8 mouse cellular contexts compared by ENCODE assay signal in genomic region chr4:124882151-124882729, GRCm38 (mm10). TPM values are rescaled to one million over a fixed set of nuclear protein-coding genes. Genes with fewer than 3 reads are reported as not detected.
DNase-seq lines count a peak whose midpoint lies in the region; ATAC-seq and TF ChIP-seq lines count a peak whose summit lies in the region.

No protein-coding gene starts in this region.

- no peak for TF ChIP-seq EP300 in lung, postnatal 0 days (IDR thresholded peaks at IDR 0.05)

- TF ChIP-seq CTCF in cerebellum, adult 2 months (IDR thresholded peaks at IDR 0.05; ENCODE audit: borderline replicate concordance, insufficient read depth, low read depth, low read length), result no peak
- TF ChIP-seq CTCF in lung, postnatal 0 days (IDR thresholded peaks at IDR 0.05), result no peak

- H3K4me2 ChIP-seq in hindbrain, embryonic 14.5 days (replicated peaks), result peak overlapping the region; percentile 67
- H3K4me2 ChIP-seq in lung, postnatal 0 days (replicated peaks; ENCODE audit: low read depth, low read length), result no peak overlapping the region

- no peaks in the 10 kb centered on the region for H3K9me3 ChIP-seq in hindbrain, embryonic 14.5 days (ENCODE audit: control insufficient read depth, low read length)
- H3K9me3 ChIP-seq in lung, postnatal 0 days (ENCODE audit: low read length), result no peaks in the 10 kb centered on the region

- TF ChIP-seq POLR2A in cerebellum, adult 2 months (IDR thresholded peaks at IDR 0.05; ENCODE audit: borderline replicate concordance, insufficient read depth, low read length), result no peak

- WGBS in cerebellum, adult 2 months, result under 1% methylated on average over 37 of the region's 37 CpGs
- WGBS in hindbrain, embryonic 14.5 days, result under 1% methylated on average over 37 of the region's 37 CpGs
- 1% methylated on average over 31 of the region's 37 CpGs for WGBS in lung, postnatal 0 days

- peak overlapping the region; percentile 3 for H3K4me3 ChIP-seq in cerebellum, adult 2 months (replicated peaks; ENCODE audit: insufficient read depth, low read depth, low read length)
- peak overlapping the region; percentile 51 for H3K4me3 ChIP-seq in hindbrain, embryonic 14.5 days (replicated peaks; ENCODE audit: low read length)
- no peak overlapping the region for H3K4me3 ChIP-seq in lung, postnatal 0 days (ENCODE audit: low read depth, low read length)

- no peak for DNase-seq in cerebellum, adult 2 months
- no peak for DNase-seq in cerebellum, adult 9-10 months
- peak; percentile 47 for DNase-seq in urinary bladder, postnatal 14 days (ENCODE audit: low spot score)
- no peak for DNase-seq in urinary bladder, postnatal 4 days (ENCODE audit: low spot score in 2 of 2)
- no peak for DNase-seq in hindbrain, embryonic 14.5 days (ENCODE audit: low spot score)
- peak; percentile 23 for DNase-seq in lung, postnatal 0 days (ENCODE audit: low spot score)
- DNase-seq in retina, embryonic 14.5 days (ENCODE audit: low spot score), result peak; percentile 59
- no peak for DNase-seq in gastrocnemius, adult 8-10 months (ENCODE audit: low spot score in 2 of 2)

- no peaks in the 10 kb centered on the region for H3K4me1 ChIP-seq in cerebellum, adult 2 months (ENCODE audit: control insufficient read depth, insufficient read depth, low read length)
- H3K4me1 ChIP-seq in hindbrain, embryonic 14.5 days (replicated peaks; ENCODE audit: control insufficient read depth, insufficient read depth, low read length), result peaks cover 14% of the 10 kb centered on the region; the same call in 1 of the 2 replicates
- no peaks in the 10 kb centered on the region for H3K4me1 ChIP-seq in lung, postnatal 0 days (ENCODE audit: insufficient read depth, low read depth, low read length)

- H3K27me3 ChIP-seq in cerebellum, adult 2 months (ENCODE audit: control insufficient read depth, insufficient read depth, low read length), result no peaks in the 10 kb centered on the region; the same call in 1 of the 2 replicates
- H3K27me3 ChIP-seq in hindbrain, embryonic 14.5 days (ENCODE audit: control insufficient read depth, insufficient read depth, low read length), result peaks cover 17% of the 10 kb centered on the region
- H3K27me3 ChIP-seq in lung, postnatal 0 days (replicated peaks; ENCODE audit: insufficient read depth, low read length), result peaks cover 24% of the 10 kb centered on the region

- H3K36me3 ChIP-seq in hindbrain, embryonic 14.5 days (replicated peaks; ENCODE audit: control insufficient read depth, insufficient read depth), result no peaks in the 10 kb centered on the region
- no peaks in the 10 kb centered on the region for H3K36me3 ChIP-seq in lung, postnatal 0 days (ENCODE audit: insufficient read depth, low read length)

- no peak overlapping the region for H3K27ac ChIP-seq in cerebellum, adult 2 months (ENCODE audit: insufficient read depth, low read length)
- H3K27ac ChIP-seq in hindbrain, embryonic 14.5 days, result peak overlapping the region; percentile 79
- H3K27ac ChIP-seq in lung, postnatal 0 days (ENCODE audit: low read length), result no peak overlapping the region

- ATAC-seq in hindbrain, embryonic 14.5 days (ENCODE audit: low FRiP score), result peak; percentile 6; the same call in 1 of the 2 replicates
- ATAC-seq in lung, postnatal 0 days, result no peak; the same call in 1 of the 2 replicates

- H3K9ac ChIP-seq in hindbrain, embryonic 14.5 days, result peak overlapping the region; percentile 60
- H3K9ac ChIP-seq in lung, postnatal 0 days (replicated peaks; ENCODE audit: low read depth), result no peak overlapping the region

RNA-seq across cellular contexts. Expression of gene Epha10, which starts 1.5 kb away (rescaled TPM):
- 22.3 and 29.4 TPM in 2 replicates for polyA plus RNA-seq in cerebellum, adult 2 months (2012; rRNA removed)
- 8.4 and 8.7 TPM in 2 replicates for polyA plus RNA-seq in hindbrain, embryonic 14.5 days (2014; fragmentation: Nextera tagmentation; extraction: Ambion mirVana)
- polyA plus RNA-seq in lung, postnatal 0 days (2015; fragmentation: Nextera tagmentation; extraction: Ambion mirVana), result not detected in 2 replicates
- total RNA-seq in gastrocnemius, adult 8-10 months (2022), result not detected

RNA-seq across cellular contexts. Expression of gene Maneal, which starts 20.3 kb away (rescaled TPM):
- polyA plus RNA-seq in cerebellum, adult 2 months (2012; rRNA removed), result 71.9 and 72.6 TPM in 2 replicates
- 16.9 and 17.6 TPM in 2 replicates for polyA plus RNA-seq in hindbrain, embryonic 14.5 days (2014; fragmentation: Nextera tagmentation; extraction: Ambion mirVana)
- polyA plus RNA-seq in lung, postnatal 0 days (2015; fragmentation: Nextera tagmentation; extraction: Ambion mirVana), result 0.08 and 0.13 TPM in 2 replicates
- under 1 TPM; 0.19 to 0.54 (median 0.40) TPM for total RNA-seq in gastrocnemius, adult 8-10 months (2022)

RNA-seq across cellular contexts. Expression of gene 1110065P20Rik, which starts 31.2 kb away (rescaled TPM):
- 85.5 and 85.8 TPM in 2 replicates for polyA plus RNA-seq in cerebellum, adult 2 months (2012; rRNA removed)
- polyA plus RNA-seq in hindbrain, embryonic 14.5 days (2014; fragmentation: Nextera tagmentation; extraction: Ambion mirVana), result 93.5 and 102 TPM in 2 replicates
- 65.4 and 68.7 TPM in 2 replicates for polyA plus RNA-seq in lung, postnatal 0 days (2015; fragmentation: Nextera tagmentation; extraction: Ambion mirVana)
- 10 to 100 TPM; 23.7 to 31.3 (median 25.2) TPM for total RNA-seq in gastrocnemius, adult 8-10 months (2022)

RNA-seq across cellular contexts. Expression of gene Yrdc, which starts 31.8 kb away (rescaled TPM):
- 42.1 and 52.5 TPM in 2 replicates for polyA plus RNA-seq in cerebellum, adult 2 months (2012; rRNA removed)
- polyA plus RNA-seq in hindbrain, embryonic 14.5 days (2014; fragmentation: Nextera tagmentation; extraction: Ambion mirVana), result 54.2 and 55.1 TPM in 2 replicates
- polyA plus RNA-seq in lung, postnatal 0 days (2015; fragmentation: Nextera tagmentation; extraction: Ambion mirVana), result 22.8 and 25.4 TPM in 2 replicates
- 10 to 100 TPM; 10.4 to 15.0 (median 12.0) TPM for total RNA-seq in gastrocnemius, adult 8-10 months (2022)

RNA-seq across cellular contexts. Expression of gene 9930104L06Rik, which starts 54.6 kb away (rescaled TPM):
- polyA plus RNA-seq in cerebellum, adult 2 months (2012; rRNA removed), result 24.0 TPM in 2 replicates
- polyA plus RNA-seq in hindbrain, embryonic 14.5 days (2014; fragmentation: Nextera tagmentation; extraction: Ambion mirVana), result 4.1 and 5.2 TPM in 2 replicates
- 7.3 and 8.3 TPM in 2 replicates for polyA plus RNA-seq in lung, postnatal 0 days (2015; fragmentation: Nextera tagmentation; extraction: Ambion mirVana)
- 1 to 10 TPM; 5.6 to 9.4 (median 7.8) TPM for total RNA-seq in gastrocnemius, adult 8-10 months (2022)

Comparison
In these comparisons a context has a peak if more than half of its experiments do, and no peak if none do; other contexts are left out.
1. DNase-seq: peak in urinary bladder, postnatal 14 days (single experiment), lung, postnatal 0 days (single experiment) and retina, embryonic 14.5 days (single experiment); none in cerebellum, adult 2 months (0 of 2), cerebellum, adult 9-10 months (single experiment), urinary bladder, postnatal 4 days (0 of 2), hindbrain, embryonic 14.5 days (single experiment) and gastrocnemius, adult 8-10 months (0 of 2).
2. RNA of gene Maneal, which starts 20.3 kb away (polyA plus RNA-seq): 71.9 to 72.6 TPM in cerebellum, adult 2 months and 16.9 to 17.6 TPM in hindbrain, embryonic 14.5 days; 0.08 to 0.13 TPM in lung, postnatal 0 days; every median in the first group is over 10 times any median in the second.